Mouse (Mus musculus): ENCODE results near the gene Capns1. TPM values are rescaled to one million over a fixed set of nuclear protein-coding genes. Genes with fewer than 3 reads are reported as not detected.
A peak's percentile ranks its signal among the peaks of the same experiment; 100 is the strongest.
"Not testable (repeated sequence)": the region's sequence is repeated elsewhere in the genome, so short reads cannot be mapped to it uniquely, and the experiment has no call there.

The Capns1 gene
- total RNA-seq, 2 experiments from 2014 or later, result 587 to 633 TPM

DNA sequence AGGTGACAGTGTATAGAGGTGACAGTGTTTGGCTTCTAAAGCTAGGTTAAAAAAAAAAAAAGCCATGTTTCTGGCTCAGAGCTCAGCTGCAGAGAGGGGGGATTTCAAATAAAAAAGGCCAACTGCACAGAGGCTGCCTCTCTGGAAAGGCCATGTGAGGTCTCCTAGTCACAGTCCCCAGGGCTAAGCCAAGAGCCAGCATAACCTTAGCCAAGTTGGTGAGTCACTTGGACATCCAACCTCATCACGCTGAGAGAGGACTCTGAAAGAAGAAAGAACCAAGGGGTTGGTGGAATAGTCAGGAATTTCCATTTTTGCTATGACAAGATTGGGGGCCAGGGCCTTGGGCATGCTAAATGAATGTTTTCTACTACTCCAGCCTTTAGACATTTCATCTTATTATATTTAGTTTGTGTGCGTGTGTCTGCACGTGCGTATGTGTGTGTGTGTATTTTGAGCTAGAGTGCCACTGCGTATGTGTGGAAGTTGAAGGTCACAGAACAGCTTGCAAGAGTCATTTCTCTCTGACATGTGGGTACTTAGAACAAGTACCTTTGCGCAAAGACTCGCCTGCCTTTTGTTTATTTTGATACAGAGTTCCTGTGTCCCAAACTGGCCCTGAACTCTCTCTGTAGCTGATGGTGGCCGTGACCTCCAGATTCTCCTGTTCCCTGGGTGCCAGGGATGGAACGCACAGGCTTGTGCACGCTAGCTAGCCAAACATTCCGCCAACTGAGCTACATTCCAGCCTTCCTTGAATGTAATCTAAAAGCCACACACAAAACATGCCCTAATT lies 4.5 kb upstream of the Capns1 start:
- DNase-seq, result peak; percentile 69 to 72

DNA sequence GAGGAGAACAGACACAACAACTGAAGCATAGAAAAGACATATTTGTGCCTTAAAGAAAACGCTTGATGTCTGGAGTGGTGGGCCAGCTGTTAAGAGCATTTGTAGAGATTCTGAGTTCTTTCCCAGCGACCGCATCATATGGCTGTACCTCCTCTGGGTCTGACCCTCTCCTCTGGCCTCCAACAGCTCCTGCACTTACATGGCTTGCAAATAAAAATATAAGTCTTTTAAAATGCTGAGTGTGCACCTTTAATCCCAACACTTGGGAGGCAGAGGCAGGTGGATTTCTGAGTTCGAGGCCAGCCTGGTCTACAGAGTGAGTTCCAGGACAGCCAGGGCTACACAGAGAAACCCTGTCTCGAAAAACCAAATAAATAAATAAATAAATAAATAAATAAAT lies 2.0 kb upstream of the Capns1 start:
- DNase-seq, result not testable (repeated sequence)

DNA sequence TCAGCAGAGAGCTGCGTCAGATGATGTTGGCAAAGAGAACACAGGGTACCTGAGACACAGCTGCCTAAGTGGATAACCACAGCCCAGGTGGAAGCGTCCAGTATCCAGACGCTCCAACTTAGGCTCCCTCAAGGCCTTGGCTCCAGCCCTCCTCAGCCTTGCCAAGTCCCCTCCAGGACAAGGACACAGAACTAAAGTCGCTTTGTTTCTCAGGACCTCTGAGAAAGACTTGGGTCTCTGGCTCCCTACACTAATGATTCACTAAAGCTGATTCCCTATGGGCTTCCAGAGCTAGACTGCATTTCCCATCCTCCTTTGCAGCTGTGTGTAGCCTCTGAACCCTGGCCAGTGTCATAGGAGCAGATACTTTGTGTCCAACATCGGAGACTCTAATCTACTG lies 1.6 kb upstream of the Capns1 start:
- DNase-seq, result no peak

DNA sequence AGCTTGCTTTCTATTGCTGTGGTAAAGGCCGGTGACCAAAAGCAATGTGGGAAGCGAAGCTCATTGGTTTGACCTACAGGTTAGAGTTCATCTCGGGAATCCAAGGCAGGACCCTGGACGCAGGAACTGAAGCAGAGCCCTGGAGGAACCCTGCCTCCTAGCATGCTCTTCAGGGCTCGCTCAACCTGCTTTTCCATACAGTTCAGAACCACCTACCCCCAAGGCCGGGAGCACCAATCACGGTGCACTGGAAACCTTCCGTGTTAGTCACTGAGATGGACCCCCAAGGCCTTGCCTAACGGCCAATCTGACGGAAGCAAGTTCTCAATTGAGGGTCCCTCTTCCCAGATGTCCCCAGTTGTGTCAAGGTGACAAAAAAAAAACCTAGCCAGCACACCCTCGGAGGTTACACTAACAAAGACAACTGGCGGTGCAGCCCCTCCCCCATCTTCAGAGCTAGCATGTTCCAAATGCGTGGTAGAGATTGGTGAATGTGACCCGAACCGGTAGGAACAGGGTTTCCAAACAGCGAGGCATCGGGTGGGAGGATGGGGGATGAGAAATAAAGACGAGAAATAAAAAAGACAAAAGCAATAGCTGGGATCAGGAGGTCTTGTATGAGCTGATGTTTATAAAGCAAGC lies 1.0 kb upstream of the Capns1 start:
- DNase-seq, result no peak

DNA sequence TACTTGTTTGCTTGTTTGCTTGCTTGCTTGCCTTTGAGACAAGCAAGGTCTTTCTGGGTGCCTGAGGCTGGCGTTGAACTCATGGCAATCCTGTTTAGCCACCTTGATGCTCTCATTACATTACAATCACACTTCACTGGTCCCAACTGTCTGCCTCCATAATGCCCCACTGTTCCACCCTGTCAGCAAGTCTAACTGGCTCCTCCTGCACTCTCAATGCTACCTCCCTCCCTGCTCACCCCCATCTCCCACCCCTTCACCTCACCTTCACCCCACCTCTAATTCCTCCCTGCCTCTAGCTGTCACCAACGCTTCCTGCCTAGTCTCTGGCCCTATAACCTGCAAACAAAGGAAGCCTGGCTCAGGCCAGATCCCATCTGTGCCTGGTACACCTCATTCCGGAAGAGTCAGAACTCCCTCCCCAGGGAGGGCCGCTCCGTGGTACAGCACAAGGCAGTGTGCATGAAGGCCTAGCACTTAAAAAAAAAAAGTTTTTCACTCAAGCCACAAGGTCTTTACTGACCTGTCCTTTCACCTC lies 950 bp downstream of the Capns1 start:
- no peak for DNase-seq

DNA sequence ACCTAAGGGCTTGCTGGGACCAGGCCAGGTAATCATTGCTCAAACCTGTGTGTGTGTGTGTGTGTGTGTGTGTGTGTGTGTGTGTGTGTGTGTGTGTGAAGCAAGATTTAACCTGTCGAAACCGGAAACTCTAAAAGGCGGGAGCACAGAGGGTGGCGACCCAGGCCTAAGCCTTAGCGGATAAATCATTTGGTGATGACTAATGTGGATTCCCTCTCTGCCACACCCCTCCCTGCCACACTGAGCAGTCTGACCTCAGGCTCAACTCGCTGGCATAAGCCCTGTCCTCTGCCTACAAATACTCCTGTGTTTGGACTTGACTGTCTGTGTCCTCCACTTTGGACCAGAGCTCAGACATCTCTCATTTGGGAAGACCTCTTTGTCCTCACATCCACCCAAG lies 2.4 kb downstream of the Capns1 start:
- DNase-seq, result peak; percentile 62 to 72

DNA sequence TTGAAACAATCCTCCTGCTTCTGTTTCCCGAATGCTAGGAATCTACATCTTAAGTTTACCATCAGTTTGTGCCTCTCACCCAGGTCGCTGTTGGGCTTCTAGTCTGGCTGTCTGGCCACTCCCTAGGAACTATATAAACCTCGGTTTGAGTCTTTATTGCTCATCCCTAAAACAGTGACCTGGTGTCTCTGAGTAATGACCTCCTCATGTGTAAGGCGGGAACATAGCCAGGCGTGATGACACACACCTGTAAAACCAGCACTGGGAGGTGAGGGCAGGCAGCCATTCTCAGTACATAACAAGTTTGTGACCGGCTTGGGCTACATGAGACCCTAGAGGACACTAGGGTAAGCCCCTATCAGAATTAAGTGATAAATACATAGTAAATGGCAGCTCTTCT lies 3.1 kb downstream of the Capns1 start:
- no peak for DNase-seq

DNA sequence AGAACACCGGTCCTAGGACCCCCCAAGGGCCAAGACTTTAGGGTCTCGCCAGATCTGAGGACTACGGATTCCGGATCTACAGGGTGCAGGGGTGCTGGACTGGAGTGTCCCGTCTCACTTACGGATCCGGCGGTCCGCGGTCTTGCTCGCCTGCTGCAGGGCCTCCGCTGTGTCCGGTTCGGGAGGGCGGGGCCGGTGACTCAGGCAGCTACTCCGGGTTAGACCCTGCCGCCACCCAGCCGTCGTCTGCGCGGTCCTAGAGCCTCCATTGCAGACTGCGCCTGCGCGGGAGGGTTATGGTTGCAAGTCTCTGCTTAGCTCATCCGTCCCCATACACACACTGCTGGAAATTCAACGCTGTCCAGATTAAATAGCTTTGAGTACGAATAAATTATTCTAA lies 3.7 kb downstream of the Capns1 start:
- peak; percentile 99 for DNase-seq

DNA sequence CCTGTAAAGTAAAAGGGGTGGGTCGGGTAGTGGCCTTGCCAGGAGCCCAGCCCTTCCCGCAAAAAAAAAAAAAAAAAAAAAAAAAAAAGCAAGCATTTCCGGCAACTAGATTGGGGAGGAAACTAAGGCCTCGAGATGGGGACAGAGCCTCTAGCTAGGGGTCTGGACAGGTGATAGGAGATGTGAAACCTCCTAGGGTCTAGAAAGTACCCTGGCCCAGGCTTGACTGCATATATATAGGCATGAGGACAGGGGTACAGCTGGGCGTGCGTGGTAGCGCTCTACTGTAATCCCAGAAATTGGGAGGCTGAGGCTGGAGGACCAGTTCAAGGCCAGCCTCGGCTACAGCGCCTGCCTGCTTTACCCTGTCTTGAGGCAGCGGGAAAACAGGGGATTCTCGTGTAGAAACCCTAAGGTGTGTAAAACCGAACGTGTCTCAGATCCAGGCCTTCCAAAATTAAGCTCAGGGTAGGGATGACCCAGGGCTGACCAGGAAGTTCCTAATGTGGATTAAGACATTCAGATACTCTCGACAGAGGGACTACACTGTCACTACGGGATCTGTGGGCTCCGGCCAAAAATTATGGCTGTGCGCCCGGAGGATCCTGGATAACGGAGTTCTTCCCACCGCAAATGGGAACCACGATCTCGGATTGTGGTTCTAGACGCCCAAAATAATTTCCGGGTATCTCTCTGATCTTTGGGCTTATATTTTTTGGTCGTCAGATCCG lies 4.3 kb downstream of the Capns1 start:
- DNase-seq, result peak in 1 of 2 experiments; percentile 61

DNA sequence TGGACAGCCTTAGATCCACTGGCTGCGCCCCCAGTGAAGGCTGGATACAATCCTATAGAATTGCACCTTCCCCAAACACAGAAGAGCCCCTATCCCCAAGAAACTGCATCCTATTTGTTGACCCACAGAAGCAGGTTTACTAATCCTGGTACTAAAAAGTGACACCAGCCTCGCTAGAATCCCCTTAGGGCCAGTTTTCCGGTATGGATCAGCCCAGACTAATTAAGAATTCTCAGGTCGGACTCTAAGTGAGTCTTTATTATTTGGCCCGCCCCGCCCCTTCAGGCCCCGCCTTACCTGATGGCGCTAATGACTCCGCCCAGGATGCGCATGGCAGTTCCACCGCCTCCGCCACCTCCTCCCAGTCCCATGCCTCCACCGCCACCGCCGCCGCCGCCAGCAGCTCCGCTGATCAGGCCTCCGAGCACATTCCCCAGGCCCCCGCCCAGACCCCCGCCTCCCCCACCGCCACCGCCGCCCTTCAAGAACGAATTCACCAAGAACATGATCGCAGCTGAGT lies 5.0 kb downstream of the Capns1 start:
- DNase-seq, result peak; percentile 89 to 91

DNA sequence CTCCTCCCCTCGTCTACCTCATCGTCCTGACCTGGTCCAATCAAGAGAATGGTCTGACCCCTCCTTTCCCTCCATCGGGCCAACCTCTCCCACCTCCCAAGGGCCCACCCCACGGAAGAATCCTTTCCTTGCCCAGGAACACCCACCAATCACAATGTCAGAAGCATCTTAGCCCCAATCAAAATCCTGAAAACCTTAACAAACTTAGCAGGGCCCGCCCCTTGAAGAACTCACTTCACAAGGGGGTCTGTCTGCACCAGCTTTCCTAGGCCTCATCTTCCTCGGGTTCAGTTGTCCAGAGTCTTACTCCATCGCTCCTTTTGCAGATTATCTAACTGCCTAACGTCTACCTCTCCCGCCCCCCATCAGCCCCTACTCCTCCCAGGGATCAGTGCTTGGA lies 5.6 kb downstream of the Capns1 start:
- DNase-seq, result no peak

DNA sequence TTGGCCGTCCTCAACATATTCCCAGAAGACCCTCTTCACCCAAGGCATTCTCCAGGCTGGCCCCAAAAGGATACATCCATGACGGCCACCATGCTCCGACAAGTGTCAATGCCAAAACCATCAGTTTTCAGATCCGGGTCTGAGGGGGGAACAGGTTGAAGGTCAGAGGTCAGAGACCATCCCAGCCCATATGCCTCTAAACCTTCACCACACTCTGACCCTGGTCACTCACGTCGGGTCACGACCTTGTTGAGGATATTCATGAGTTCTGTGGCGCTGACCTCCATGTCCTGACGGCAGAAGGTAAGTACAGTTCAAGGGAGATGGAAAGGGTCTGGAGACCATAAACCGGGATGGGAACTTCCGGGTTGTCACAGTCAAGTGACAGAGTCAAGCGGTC lies 6.5 kb downstream of the Capns1 start:
- no peak for DNase-seq

DNA sequence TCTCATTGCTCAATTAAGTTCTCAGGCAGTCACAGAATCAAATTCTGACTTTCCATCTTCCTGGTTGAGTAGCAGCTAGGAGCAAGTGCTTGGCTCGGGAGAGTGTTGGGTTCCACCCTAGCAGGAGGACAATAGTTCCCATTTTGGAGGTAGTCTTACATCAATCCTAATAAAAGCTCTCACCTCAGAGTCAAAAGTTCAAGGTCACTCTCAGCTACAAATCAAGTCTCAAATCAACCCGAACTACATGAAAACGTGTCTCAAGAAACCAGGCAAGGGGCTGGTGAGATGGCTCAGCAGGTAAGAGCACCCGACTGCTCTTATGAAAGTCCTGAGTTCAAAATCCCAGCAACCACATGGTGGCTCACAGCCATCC lies 9.5 kb downstream of the Capns1 start:
- no peak for DNase-seq

DNA sequence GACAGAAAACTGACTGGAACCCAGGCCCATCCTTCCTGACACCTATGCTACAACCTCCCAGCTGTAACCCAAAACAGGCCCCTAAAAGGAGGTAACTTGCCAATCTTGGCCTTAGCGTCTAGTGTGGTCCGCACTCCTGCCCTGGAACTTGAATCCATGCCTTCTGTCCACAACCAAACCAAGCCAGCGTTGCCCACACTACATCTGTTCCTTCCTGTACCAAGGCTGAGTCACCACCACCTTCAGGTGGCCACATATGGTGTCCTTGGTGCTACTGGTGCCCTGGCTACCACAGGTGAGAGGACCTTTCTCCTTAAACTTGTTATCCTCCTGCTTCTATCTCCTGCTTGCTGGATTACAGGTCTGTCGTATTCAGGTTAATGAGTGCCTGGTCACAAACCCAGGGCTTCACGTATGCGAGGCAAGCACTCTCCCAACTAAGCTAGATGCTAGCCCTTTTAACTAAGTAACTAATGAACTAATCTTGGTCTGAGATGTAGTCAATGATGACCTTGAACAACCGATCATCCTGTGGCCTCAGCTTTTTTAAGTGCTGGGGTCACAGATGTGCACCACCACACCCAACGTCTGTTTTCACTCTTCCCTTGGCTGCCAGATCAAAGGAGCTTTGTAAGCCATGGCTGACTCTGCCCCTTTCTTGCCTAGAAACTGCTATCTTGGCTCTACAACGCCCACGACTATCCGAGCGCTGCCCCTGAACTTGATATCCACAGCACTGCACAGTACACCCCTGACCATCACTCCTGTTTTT lies 10.1 kb downstream of the Capns1 start:
- no peak for DNase-seq

DNA sequence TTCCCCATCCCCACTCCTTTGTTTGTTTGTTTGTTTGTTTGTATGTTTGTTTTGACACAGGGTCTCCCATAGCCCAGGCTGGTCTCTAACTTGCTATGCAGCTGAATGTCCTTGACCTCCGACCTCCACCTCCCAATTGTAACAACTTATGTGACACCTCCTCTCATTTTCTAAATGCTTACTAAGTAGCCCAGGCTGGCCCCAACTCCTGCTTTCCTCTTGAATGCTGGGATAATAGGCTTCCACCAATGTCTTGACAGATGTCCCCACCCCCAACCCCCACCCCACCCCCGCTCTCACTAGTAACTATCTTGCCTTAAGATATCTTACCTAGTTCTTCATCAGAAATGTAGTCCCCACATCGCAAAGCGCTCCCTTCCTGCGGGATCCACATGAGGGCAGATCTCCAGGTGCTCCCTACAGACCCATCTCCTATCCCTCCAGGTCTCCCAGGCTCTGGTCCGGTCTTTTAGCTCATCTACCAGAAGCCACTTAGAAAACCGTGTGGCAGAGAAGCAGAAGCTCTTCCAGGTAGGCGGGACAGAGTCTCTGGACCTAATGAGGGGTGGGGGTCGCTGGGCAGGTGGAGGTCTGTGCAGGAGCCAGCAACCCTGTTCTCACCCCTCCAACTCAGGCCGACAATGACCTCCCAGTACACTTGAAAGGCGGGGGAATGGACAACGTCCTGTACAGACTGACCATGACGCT lies 13.8 kb downstream of the Capns1 start:
- DNase-seq, result no peak

DNA sequence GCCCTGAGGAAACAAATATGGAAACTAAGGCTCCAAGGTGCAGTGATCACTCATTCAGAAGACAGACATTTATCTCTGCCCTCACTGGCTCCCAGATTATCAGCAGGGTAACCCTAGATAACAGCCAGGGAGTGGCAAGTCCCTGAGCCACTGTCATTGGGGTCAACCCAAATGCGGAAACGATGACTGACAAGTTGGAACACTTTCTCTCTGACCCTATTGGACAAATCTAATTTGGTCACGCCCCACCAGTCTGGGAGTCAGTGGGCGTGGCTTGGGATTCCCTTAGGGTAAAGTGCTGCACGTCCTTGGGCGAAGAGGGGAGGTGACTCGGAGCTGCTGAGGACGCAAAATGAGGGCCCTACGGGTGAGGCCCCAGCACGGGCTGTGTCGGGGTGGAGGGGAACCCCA lies 14.7 kb downstream of the Capns1 start, which contains the start of gene Cox7a1:
TSS of gene Cox7a1 (plus strand) at position 266 of the 411 bp plus-strand sequence.
- DNase-seq, result peak; percentile 91 to 94

DNA sequence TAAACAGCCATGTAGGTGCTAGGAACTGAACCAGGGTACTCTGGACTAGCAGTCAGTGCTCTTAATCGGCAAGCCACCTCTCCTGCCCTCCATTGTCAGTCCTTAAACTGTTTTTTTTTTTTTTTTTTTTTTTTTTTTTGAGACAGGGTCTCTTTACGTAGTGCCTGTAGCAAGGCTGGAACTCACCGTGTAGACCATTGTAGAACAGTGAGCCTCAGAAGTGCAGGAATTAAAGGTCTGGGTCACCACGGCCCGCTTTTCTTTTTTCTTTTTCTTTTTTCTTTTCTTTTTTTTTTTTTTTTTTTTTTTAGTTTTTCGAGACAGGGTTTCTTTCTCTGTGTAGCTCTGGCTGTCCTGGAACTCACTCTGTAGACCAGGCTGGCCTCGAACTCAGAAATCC lies 15.4 kb downstream of the Capns1 start:
- not testable (repeated sequence) for DNase-seq

DNA sequence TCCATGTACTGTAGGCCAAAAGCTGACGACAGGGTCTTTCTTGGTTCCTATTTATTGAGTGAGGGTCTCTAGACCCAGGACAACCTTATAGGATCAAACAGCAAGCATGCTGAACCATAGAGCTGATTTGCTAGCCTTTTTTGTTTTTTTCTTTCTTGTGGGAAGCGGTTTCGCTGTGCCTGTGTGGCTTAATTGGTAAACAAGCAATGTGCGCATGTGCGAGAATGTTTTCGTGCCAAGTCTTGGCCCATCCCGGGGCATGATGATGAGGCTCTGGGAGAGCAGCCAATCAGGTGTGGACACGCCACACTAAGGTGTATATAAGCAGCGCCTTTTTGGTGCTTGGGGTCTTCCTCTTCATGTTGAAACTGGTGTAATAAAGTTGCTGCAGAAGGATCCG lies 16.7 kb downstream of the Capns1 start:
- DNase-seq, result not testable (repeated sequence)

DNA sequence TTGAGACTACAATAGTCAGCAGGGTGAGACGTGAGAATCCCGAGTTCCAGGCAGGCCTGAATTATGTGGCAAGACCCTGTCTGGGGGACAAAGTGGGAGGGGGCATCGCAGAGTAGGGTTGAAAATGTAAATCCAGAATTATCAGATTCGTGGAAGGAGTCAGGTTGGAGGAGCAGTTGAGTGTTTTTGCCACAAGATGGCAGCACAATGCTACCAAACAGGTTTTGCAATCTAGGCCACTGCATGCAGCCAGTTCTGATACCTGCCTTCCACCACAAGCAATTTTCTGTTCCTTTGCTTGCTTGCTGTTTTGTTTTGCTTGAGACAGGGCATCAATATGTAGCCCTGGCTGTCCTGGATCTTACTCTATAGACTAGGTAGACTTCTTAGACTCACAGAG lies 17.3 kb downstream of the Capns1 start:
- DNase-seq, result peak; percentile 73 to 79

DNA sequence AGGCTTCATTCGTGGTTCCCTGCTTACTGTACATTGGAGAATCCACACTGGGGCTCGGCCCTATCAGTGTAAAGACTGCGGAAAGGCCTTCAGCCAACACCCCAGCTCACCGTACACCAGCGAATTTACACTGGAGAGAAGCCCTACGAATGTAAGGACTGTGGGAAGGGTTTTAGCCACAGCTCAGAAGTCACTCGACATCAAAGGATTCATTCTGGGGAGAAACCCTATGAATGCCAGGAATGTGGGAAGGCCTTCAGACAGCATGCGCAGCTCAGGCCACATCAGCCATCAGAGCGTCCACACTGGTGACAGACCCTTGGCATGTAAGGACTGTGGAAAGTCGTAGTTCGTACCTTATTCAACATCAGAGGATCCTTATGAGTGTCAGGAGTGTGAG lies 20.4 kb downstream of the Capns1 start:
- no peak for DNase-seq

DNA sequence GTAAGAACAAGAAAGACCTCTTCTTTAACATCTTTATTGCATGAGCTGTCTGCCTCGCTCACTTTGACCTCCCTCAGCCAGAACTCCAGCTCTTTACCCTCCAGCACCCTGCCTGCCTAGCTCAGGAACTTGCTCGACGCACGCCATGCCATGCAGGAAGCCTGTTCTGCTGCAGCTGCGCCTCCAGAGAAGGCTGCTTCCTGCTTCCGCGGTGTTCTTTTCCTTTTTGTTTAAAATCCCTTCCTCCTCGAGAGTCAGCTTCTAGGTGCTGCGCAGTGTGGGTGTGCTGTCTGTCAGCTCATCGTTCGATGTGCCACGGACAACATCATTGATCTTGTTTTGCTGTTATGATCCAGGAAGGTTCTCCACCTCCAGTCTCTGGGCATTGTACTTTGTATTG lies 22.1 kb downstream of the Capns1 start:
- DNase-seq, result no peak
